Mouse (Mus musculus) neutrophil, adult 5-6 weeks (primary cell): ENCODE data around the gene Pus7. TPM values are rescaled to one million over a fixed set of nuclear protein-coding genes. Genes with fewer than 3 reads are reported as not detected.

ENCODE experiments used
- ATAC-seq: fragments of 151-379, 151-347 bp; 2 replicates; pipeline ENCODE4 v1.8.0; 2017; ENCODE audit warnings: mild to moderate bottlenecking, moderate TSS enrichment; ENCODE audit not compliant: insufficient number of reproducible peaks, poor library complexity, low FRiP score, severe bottlenecking; ENCODE audit errors: extremely low read depth
- total RNA-seq: library from RNA; stranded (forward); fragments of 200-1000 nt; gene quantifications from 2 replicates; pipeline ENCODE4 v1.2.3, GENCODE M21; 2017

The Pus7 gene
- 13.4 and 16.1 TPM in 2 replicates for total RNA-seq

DNA sequence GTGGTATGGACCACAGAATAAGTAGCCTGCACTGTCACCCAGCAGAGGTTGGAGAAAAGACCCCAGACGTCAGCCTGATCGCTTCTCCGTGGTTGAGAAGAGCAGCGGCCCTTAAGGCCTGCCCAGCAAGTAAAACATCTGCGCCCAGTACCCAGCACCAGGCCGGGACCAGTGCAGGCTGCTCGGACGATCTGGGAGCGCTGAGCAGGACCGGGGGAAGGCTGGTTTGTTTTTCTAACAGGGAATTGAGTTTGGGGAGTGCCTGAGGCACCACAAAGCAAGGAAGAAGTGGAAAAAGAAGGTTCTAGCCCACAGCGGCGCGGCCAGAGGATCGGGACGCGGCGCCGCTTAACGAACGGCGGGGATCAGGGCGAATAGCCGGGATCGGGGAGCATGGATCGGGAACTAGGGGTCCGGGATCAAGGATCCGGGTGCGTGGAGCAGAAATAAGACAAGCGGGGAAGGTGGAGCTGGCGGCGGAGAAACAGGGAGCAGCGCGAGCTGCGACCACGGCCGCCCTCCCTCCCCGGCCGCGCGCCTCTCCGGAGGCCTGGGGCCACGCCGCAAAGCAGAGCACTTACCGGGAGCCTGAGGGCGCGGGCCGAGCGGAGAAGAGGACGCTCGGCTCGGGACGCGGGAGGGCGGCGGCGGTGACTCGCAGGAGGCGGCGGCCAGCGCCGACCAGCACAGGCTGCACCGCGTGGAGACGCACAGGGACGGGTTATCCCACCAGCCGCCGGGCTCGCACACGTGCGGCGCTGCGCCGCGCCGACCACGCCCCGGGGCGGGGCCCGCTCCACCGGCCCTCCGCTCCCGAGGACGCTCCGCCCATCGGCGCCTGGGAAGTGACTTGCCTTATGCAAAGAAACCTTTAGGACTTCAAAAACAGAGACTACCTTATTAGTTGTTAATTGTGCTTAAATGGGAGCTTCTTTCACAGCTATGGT is at the start of gene Pus7:
Gene Pus7 (minus strand): TSS at position 781 of the 947 bp plus-strand sequence.
- peak; percentile 67 for ATAC-seq

DNA sequence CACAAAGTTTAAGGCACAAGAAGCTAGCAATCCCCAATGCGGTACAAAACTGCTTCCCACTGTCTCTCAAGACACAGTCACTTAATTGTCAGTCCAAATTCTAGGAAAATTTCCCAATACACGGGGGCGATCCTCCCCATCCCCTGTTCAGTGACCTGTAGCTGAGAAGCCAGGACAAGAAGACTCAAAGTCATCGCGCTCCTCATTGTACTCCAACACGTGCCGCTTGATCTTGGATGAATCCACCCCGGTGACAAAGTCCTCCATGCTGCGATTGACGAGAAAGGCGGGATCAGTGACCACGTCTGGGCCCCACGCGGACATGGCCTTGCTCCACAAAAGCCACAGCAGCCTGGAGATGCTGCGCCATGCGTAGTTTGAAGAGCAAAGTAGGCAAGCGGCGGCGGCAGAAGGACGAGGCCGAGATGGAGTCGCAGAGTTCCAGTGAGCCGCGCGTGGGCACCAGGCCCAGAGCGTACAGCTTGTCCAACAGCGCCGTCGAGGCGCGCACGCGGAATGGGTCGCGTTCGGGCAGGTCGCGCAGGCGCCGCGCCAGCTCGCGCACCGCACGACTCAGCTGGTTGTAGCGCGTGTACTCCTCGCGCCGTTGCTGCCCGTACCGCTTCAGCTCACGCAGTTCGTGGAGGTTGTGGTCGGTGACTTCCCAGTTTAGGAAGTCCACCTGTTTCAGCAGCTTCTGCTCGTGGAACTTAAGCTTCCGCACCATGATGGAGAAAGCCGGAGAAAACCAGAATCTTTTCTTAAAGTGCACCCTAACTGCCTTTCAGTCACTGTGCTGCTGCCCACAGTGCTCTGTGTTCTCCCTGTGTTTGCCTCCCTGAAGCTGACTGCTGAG is 47.6 kb upstream of the Pus7 start:
- no peak for ATAC-seq

GRCm38 (mm10) chr5:23826321-23827004 is 43.0 kb upstream of the Pus7 start:
- ATAC-seq, result peak; percentile 80

DNA sequence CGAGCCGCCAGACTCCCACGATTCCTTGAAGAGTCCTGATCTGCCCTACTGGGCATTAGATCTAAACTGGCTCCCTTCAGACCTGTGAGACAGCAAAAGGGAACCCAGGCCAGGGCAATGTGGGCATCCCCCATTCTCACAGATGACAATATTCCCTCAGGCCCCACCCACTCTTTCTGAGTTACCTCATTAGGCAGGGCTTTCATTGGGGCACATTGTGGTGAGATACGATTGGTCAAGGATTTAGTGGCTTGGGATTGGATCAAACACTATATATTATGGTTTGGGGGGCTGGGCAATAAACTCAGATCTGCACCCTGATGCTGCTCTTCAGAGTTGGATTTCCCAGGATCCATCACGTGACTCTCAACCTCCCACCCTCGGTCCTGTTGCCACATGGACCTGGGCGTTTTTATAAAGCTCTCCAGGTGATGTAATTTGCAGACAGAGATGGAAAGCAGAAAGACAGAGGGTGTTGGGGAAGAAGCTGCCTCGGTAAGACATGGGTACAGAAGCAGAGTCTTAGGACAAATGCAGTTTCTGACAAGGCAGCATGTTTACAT is 40.7 kb upstream of the Pus7 start:
- ATAC-seq, result no peak

DNA sequence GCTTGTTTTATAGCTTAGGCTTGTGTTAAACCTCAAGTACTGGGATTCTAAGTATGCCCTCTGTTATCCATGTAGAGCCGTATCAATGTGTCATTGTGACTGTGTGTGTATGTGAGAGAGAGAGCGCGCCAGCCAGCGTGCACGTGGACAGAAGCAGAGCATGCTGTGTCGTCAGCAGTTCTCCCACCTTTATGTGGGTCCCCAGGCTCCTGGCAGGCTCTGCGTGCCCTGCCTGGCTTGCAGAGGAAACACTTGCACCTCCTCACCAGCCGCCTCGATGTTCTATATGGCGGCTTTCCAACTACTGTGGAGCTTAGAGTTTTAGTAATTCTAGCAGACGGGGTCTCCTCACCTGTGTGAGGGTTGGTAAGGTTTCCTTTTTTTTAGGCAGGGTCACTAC is 38.8 kb upstream of the Pus7 start:
- no peak for ATAC-seq

GRCm38 (mm10) chr5:23816681-23817080 is 33.2 kb upstream of the Pus7 start:
- no peak for ATAC-seq

GRCm38 (mm10) chr5:23814841-23815240 is 31.3 kb upstream of the Pus7 start:
- no peak for ATAC-seq

- no peak for ATAC-seq
Observed at GRCm38 (mm10) chr5:23792726-23793125, 9.2 kb upstream of the Pus7 start.

GRCm38 (mm10) chr5:23789078-23789612 is 5.6 kb upstream of the Pus7 start:
- no peak for ATAC-seq

DNA sequence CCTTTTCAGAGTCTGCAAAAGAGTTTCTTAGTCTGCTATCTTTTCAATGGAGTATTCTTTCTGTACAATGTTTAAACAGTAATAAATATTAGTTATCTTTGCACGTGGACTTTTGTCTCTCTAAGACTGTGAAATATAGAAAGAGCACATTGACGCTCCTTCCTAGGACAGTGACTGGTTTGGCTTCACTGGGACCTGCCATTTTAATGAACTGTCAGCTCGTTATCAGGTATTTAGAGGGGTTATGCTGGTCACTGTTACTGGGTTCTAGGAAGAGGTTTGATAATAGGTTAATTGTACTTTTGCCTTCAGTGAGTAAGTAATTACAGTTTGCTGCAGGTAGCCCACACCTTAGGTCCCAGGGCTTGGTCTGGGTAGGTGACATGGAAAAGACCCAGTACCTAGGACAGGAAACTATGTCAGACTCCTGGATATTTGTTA is 4.9 kb upstream of the Pus7 start:
- no peak for ATAC-seq

GRCm38 (mm10) chr5:23787536-23788389 is 4.3 kb upstream of the Pus7 start, which contains the start of gene Rint1:
Gene Rint1, plus strand, starts transcription at chr5:23787711.
- peak; percentile 97 for ATAC-seq

DNA sequence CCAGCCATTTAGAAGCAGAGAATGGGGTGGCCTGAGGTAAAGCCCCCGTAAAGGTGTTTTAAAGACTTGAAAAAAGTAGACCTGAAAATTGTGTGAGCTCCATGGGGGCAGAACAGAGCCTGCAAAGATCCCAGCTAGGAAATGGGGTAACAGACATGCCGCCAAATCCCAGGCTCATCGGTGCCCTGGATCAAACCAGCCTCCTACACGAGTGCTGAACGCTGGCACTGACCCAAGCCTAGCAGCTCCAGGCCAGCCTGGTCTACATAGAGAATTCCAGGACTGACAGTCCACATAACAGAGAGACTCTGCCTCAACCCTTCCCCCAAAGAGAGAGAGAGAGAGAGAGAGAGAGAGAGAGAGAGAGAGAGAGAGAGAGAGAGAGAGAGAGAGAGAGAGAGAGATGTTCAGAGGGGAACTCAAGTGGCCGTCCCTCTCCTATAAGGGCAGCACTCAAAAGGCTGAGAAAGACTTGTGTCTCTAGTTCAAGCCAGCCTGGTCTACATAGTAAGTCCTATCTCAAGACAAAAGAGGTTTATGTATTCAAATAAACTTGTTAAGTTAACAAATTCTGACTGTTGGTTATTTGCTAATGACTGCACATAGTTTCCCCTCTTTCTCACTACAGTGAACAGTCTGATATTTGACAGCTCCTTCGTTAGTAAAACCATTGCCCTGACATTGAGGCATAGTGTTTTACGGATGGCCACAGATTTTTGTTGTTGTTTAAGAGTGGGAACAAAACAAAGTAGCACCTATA is 1.3 kb downstream of the Pus7 start:
- no peak for ATAC-seq

DNA sequence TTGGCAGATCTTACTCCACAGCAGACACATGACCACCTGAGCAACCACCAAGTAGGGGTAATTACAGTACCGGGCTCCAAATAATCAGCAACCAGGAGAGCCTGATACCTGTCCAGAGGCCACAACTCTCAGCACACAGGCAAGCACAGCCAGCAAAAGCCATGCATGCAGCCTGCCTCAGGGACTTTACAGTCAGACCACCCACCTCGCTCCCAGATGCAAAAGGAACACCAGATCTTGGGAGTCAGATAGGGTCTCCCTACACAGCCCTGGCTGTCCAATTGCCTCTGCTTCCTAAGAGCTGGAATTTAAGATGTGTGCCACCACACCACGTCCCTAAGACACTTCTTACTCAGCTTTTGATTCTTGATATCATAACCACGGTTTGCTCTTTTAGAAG is 2.3 kb downstream of the Pus7 start:
- ATAC-seq, result no peak

DNA sequence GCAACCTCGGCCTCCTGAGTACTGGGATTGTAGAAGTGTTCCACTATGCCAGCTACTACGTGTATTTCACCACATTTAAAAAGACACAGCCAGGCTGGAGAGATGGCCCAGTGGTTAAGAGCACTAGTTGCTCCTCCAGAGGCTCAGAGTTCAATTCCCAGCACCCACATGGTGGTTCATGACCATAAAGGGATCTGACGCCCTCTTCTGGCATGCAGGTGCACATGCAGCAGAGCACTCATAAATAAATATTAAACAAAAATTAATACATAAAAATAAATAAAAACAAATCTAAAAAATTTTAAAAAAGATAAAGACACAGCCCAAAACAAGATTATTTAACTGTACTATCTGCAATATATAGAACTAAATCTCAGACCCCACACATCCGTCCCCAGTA is 3.0 kb downstream of the Pus7 start:
- no peak for ATAC-seq

DNA sequence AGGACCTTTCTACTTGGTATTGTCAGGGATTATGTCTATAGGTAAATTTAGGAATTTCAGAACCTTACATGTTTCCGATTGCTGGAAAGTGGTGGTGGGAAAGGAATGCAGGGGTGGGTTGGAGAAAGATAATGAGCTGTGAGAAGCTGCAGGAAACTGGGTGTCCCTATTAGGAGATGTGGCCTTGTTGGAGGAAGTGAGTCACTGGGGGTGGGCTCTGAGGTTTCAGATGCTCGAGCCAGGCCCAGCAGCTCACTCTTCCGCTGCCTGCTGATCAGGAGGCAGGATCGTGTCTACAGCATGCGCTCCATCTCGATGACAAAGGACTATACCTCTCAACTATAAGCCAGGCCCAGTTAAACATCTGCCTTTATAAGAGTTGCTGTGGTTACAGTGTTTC is 9.3 kb downstream of the Pus7 start:
- no peak for ATAC-seq

- ATAC-seq, result no peak
Observed at GRCm38 (mm10) chr5:23771105-23771504, 12.4 kb downstream of the Pus7 start.

DNA sequence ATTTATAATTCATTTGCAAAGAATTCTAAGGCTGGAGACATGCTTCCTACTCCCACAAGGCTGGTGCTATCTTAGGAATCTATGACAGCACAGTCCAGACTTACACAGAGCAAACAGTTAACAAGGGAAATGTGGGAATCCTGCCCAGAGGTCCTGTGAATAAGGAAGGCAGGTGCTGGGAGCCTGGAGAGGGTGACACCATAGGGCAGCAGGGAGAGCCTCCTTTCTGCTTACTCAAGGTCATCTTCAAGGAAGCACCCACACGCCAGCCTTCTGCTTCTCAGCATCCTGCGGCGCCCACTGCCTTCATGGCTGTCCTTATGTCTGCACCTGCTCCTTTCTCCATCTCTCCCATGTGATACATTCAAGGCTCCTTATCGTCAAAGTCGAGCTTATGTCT is 19.0 kb downstream of the Pus7 start:
- ATAC-seq, result no peak
